Mouse (Mus musculus): ENCODE measurements around the gene Aamp. TPM values are rescaled to one million over a fixed set of nuclear protein-coding genes. Genes with fewer than 3 reads are reported as not detected.

The Aamp gene
- total and polyA plus RNA-seq, 3 experiments = 108 to 172 (median 163) TPM

GRCm38 (mm10) chr1:74235938-74236589, 48.5 kb downstream of the Aamp start, which contains the start of gene Arpc2:
TSS of gene Arpc2 (plus strand) at chr1:74236084.
- dilution Hi-C loops (cut with MboI; ENCODE audit: extremely low pct_ligation_motif_present, extremely low pct_unique_long_range_greater_than_20kb, low sequenced_read_pairs) = no loop called here
- peaks cover 4 to 19% of the 10 kb centered on the region in 2 experiments; a peak in 3 of 4 replicates for H3K4me1 ChIP-seq (ENCODE audit: control insufficient read depth in 1 of 2, insufficient read depth in 2 of 2)
- in situ Hi-C loops (cut with MboI; ENCODE audit: low pct_ligation_motif_present, low pct_unique_long_range_greater_than_20kb, low sequenced_read_pairs) = no loop called here

GRCm38 (mm10) chr1:74230992-74231391, 53.5 kb downstream of the Aamp start:
- in situ Hi-C loops (cut with MboI; ENCODE audit: low pct_ligation_motif_present, low pct_unique_long_range_greater_than_20kb, low sequenced_read_pairs) = no loop called here

More at GRCm38 (mm10) chr1:74235938-74236589, 48.5 kb downstream of the Aamp start, which contains the start of gene Arpc2:
- H3K79me2 ChIP-seq (replicated peaks; ENCODE audit: control insufficient read depth, extremely low read depth, insufficient read depth, poor library complexity, severe bottlenecking) = peaks cover 45% of the 10 kb centered on the region
- H3K4me3 ChIP-seq (replicated peaks in 1 of 3; ENCODE audit: low read depth in 2 of 3, low read length in 2 of 3, poor library complexity in 1 of 3) = peak within 1 kb of the TSS; percentile 63 to 97 (median 94)
- peak; percentile 92 for DNase-seq (ENCODE audit: extremely low read depth)
- H3K9ac ChIP-seq (ENCODE audit: insufficient read depth, low read depth) = peak within 1 kb of the TSS; percentile 92
- H3K36me3 ChIP-seq (replicated peaks in 1 of 2; ENCODE audit: control insufficient read depth in 1 of 2, insufficient read depth in 1 of 2, low read length in 1 of 2) = peaks cover 1 to 17% of the 10 kb centered on the region in 2 experiments
- no peaks in the 10 kb centered on the region for H3K9me3 ChIP-seq (replicated peaks; ENCODE audit: low read length)
- H3K27me3 ChIP-seq (replicated peaks) = no peaks in the 10 kb centered on the region
- peak within 1 kb of the TSS; percentile 85 for H3K4me2 ChIP-seq (ENCODE audit: insufficient read depth, low read depth, poor library complexity, severe bottlenecking)
- TF ChIP-seq ZMIZ1 (IDR thresholded peaks at IDR 0.05; ENCODE audit: low read depth, low read length) (peak; percentile 86), USF1 (IDR thresholded peaks at IDR 0.05; ENCODE audit: low read depth, low read length) (no peak), RAD21 (IDR thresholded peaks at IDR 0.05; ENCODE audit: low read depth, low read length) (no peak), POLR2A (IDR thresholded peaks at IDR 0.05; ENCODE audit: low read depth, low read length) (peak; percentile 89), JUND (conservative IDR thresholded peaks at IDR 0.05; ENCODE audit: low read depth, low read length) (no peak), JUN (IDR thresholded peaks at IDR 0.05; ENCODE audit: insufficient read depth, low read depth, low read length) (no peak), TCF12 (IDR thresholded peaks at IDR 0.05; ENCODE audit: low read depth, low read length) (peak; percentile 91), KAT2A (IDR thresholded peaks at IDR 0.05; ENCODE audit: insufficient replicate concordance, low read length) (no peak), E2F4 (IDR thresholded peaks at IDR 0.05; ENCODE audit: insufficient replicate concordance, low read depth, low read length) (no peak), USF2 (conservative IDR thresholded peaks at IDR 0.05; ENCODE audit: low read depth, low read length) (no peak), POLR2AphosphoS2 (IDR thresholded peaks at IDR 0.05; ENCODE audit: low read depth, low read length) (no peak), ZC3H11A (IDR thresholded peaks at IDR 0.05; ENCODE audit: low read depth, low read length) (no peak), PAX5 (IDR thresholded peaks at IDR 0.05; ENCODE audit: low read length) (no peak), CTCF (conservative IDR thresholded peaks at IDR 0.05 in 1 of 2, IDR thresholded peaks at IDR 0.05 in 1 of 2; ENCODE audit: low read depth in 2 of 2, low read length in 2 of 2) (no peak), MEF2A (IDR thresholded peaks at IDR 0.05; ENCODE audit: borderline replicate concordance, low read depth, low read length) (peak; percentile 45; the same call in 1 of the 2 replicates), CHD1 (IDR thresholded peaks at IDR 0.05; ENCODE audit: low read depth, low read length) (0 out of 2 replicates have a peak, but pooled peaks have one; percentile 48), MXI1 (IDR thresholded peaks at IDR 0.05; ENCODE audit: low read depth, low read length) (no peak), ZKSCAN1 (IDR thresholded peaks at IDR 0.05; ENCODE audit: borderline replicate concordance, low read depth, low read length) (no peak), RCOR1 (conservative IDR thresholded peaks at IDR 0.05; ENCODE audit: low read depth, low read length) (no peak), TBP (conservative IDR thresholded peaks at IDR 0.05; ENCODE audit: low read depth, low read length) (no peak), MAFK (IDR thresholded peaks at IDR 0.05; ENCODE audit: insufficient replicate concordance, low read length) (no peak), MAX (IDR thresholded peaks at IDR 0.05; ENCODE audit: low read length) (0 out of 2 replicates have a peak, but pooled peaks have one; percentile 29), UBTF (IDR thresholded peaks at IDR 0.05; ENCODE audit: low read depth, low read length) (no peak), EP300 (IDR thresholded peaks at IDR 0.05; ENCODE audit: low read length) (no peak), IRF4 (IDR thresholded peaks at IDR 0.05; ENCODE audit: low read depth, low read length) (peak; percentile 55; the same call in 1 of the 2 replicates), NRF1 (IDR thresholded peaks at IDR 0.05; ENCODE audit: low read depth, low read length) (peak; percentile 99), NELFE (IDR thresholded peaks at IDR 0.05; ENCODE audit: low read depth, low read length) (peak; percentile 94), MYC (IDR thresholded peaks at IDR 0.05; ENCODE audit: low read depth, low read length) (peak; percentile 35; the same call in 1 of the 2 replicates), ZNF384 (IDR thresholded peaks at IDR 0.05; ENCODE audit: low read depth, low read length) (no peak), HCFC1 (IDR thresholded peaks at IDR 0.05; ENCODE audit: low read depth, low read length) (peak; percentile 75), BHLHE40 (IDR thresholded peaks at IDR 0.05; ENCODE audit: low read depth, low read length) (peak; percentile 65), SIN3A (IDR thresholded peaks at IDR 0.05; ENCODE audit: low read length) (no peak; the same call in none of the 2 replicates), GABPA (IDR thresholded peaks at IDR 0.05; ENCODE audit: insufficient replicate concordance, low read depth, low read length) (no peak), CHD2 (IDR thresholded peaks at IDR 0.05; ENCODE audit: low read length) (no peak), ETS1 (conservative IDR thresholded peaks at IDR 0.05; ENCODE audit: low read depth, low read length) (no peak), SMC3 (IDR thresholded peaks at IDR 0.05; ENCODE audit: low read depth, low read length) (no peak), ELF1 (IDR thresholded peaks at IDR 0.05; ENCODE audit: low read depth, low read length) (peak; percentile 96), MAZ (IDR thresholded peaks at IDR 0.05; ENCODE audit: low read depth, low read length) (no peak)
- H3K27ac ChIP-seq (ENCODE audit: insufficient read depth, low read depth) = peak within 1 kb of the TSS; percentile 78

More at GRCm38 (mm10) chr1:74230992-74231391, 53.5 kb downstream of the Aamp start:
- Histone ChIP-seq H3K4me1 (ENCODE audit: control insufficient read depth in 1 of 2, insufficient read depth in 2 of 2) (peaks cover 0 to 11% of the 10 kb centered on the region in 2 experiments; a peak in 2 of 4 replicates), H3K36me3 (replicated peaks in 1 of 2; ENCODE audit: control insufficient read depth in 1 of 2, insufficient read depth in 1 of 2, low read length in 1 of 2) (no peaks in the 10 kb centered on the region), H3K27ac (ENCODE audit: insufficient read depth, low read depth) (no peak overlapping the region), H3K4me3 (replicated peaks in 1 of 3; ENCODE audit: low read depth in 2 of 3, low read length in 2 of 3, poor library complexity in 1 of 3) (no peak overlapping the region), H3K9me3 (replicated peaks; ENCODE audit: low read length) (peaks cover 5% of the 10 kb centered on the region), H3K4me2 (ENCODE audit: insufficient read depth, low read depth, poor library complexity, severe bottlenecking) (no peak overlapping the region), H3K79me2 (replicated peaks; ENCODE audit: control insufficient read depth, extremely low read depth, insufficient read depth, poor library complexity, severe bottlenecking) (no peaks in the 10 kb centered on the region), H3K9ac (ENCODE audit: insufficient read depth, low read depth) (no peak overlapping the region), H3K27me3 (replicated peaks) (no peaks in the 10 kb centered on the region)
- TF ChIP-seq IRF4 (IDR thresholded peaks at IDR 0.05; ENCODE audit: low read depth, low read length) = no peak
- no peak for TF ChIP-seq MAFK (IDR thresholded peaks at IDR 0.05; ENCODE audit: insufficient replicate concordance, low read length)
- TF ChIP-seq RAD21 (IDR thresholded peaks at IDR 0.05; ENCODE audit: low read depth, low read length) = no peak
- TF ChIP-seq ELF1 (IDR thresholded peaks at IDR 0.05; ENCODE audit: low read depth, low read length) = no peak
- TF ChIP-seq BHLHE40 (IDR thresholded peaks at IDR 0.05; ENCODE audit: low read depth, low read length) = no peak
- DNase-seq (ENCODE audit: extremely low read depth) = no peak
- dilution Hi-C loops (cut with MboI; ENCODE audit: extremely low pct_ligation_motif_present, extremely low pct_unique_long_range_greater_than_20kb, low sequenced_read_pairs) = no loop called here

Data from CH12.LX (cell line).